Mouse (Mus musculus): ENCODE measurements at regions not wholly inside any gene's neighbourhood (a gene's known extent, or its start where the extent isn't known, plus 50 kb on each side); places are given as distances from the start of the nearest gene placed in this dataset.

GRCm38 (mm10) chr16:62449735-62450134 is 336.9 kb downstream of the Nsun3 start:
- intact Hi-C loops (cut with DNase I): no loop called here
- no peak for TF ChIP-seq CTCF (IDR thresholded peaks at IDR 0.05)
- Histone ChIP-seq H3K27ac (no peak overlapping the region), H3K4me3 (no peak overlapping the region)
- DNase-seq: no peak

- no peak overlapping the region for H3K27ac ChIP-seq
- DNase-seq: no peak
- intact Hi-C loops (cut with DNase I): no loop called here
- no peak for TF ChIP-seq CTCF (IDR thresholded peaks at IDR 0.05)
- no peak overlapping the region for H3K4me3 ChIP-seq
These were observed 339.2 kb downstream of the Nsun3 start for GRCm38 (mm10) chr16:62447380-62447779.

- intact Hi-C loops (cut with DNase I): no loop called here
- no peak for DNase-seq
These were observed 345.4 kb downstream of the Nsun3 start for GRCm38 (mm10) chr16:62441197-62441596.

GRCm38 (mm10) chr16:62433125-62433524 is 353.5 kb downstream of the Nsun3 start:
- no peak for DNase-seq
- Histone ChIP-seq H3K4me3 (no peak overlapping the region), H3K27ac (no peak overlapping the region)
- intact Hi-C loops (cut with DNase I): no loop called here
- no peak for TF ChIP-seq CTCF (IDR thresholded peaks at IDR 0.05)

More at GRCm38 (mm10) chr16:62441197-62441596, 345.4 kb downstream of the Nsun3 start:
- TF ChIP-seq CTCF (IDR thresholded peaks at IDR 0.05): no peak
- Histone ChIP-seq H3K4me3 (no peak overlapping the region), H3K27ac (no peak overlapping the region)

GRCm38 (mm10) chr16:62414485-62414884 is 372.1 kb downstream of the Nsun3 start:
- no peak for DNase-seq
- no peak overlapping the region for H3K27ac ChIP-seq
- H3K4me3 ChIP-seq: no peak overlapping the region
- intact Hi-C loops (cut with DNase I): no loop called here
- no peak; the same call in 1 of the 2 replicates for TF ChIP-seq CTCF (IDR thresholded peaks at IDR 0.05)

GRCm38 (mm10) chr16:62407526-62408165 is 379.0 kb downstream of the Nsun3 start:
- TF ChIP-seq CTCF (IDR thresholded peaks at IDR 0.05): no peak
- Histone ChIP-seq H3K27ac (no peak overlapping the region), H3K4me3 (no peak overlapping the region)
- DNase-seq: no peak
- intact Hi-C loops (cut with DNase I): no loop called here

GRCm38 (mm10) chr16:62406458-62406857 is 380.2 kb downstream of the Nsun3 start:
- no peak overlapping the region for H3K4me3 ChIP-seq
- TF ChIP-seq CTCF (IDR thresholded peaks at IDR 0.05): no peak
- intact Hi-C loops (cut with DNase I): no loop called here
- no peak for DNase-seq
- no peak overlapping the region for H3K27ac ChIP-seq

GRCm38 (mm10) chr16:62357279-62357678 is 429.3 kb downstream of the Nsun3 start:
- intact Hi-C loops (cut with DNase I): no loop called here
- H3K4me3 ChIP-seq: no peak overlapping the region
- no peak overlapping the region for H3K27ac ChIP-seq
- TF ChIP-seq CTCF (IDR thresholded peaks at IDR 0.05): no peak
- no peak for DNase-seq

GRCm38 (mm10) chr16:62356349-62356748 is 430.3 kb downstream of the Nsun3 start:
- intact Hi-C loops (cut with DNase I): no loop called here
- Histone ChIP-seq H3K4me3 (no peak overlapping the region), H3K27ac (no peak overlapping the region)
- TF ChIP-seq CTCF (IDR thresholded peaks at IDR 0.05): no peak
- no peak for DNase-seq

GRCm38 (mm10) chr16:62355830-62356270 is 430.8 kb downstream of the Nsun3 start:
- Histone ChIP-seq H3K4me3 (no peak overlapping the region), H3K27ac (no peak overlapping the region)
- DNase-seq: no peak
- no peak for TF ChIP-seq CTCF (IDR thresholded peaks at IDR 0.05)
- intact Hi-C loops (cut with DNase I): no loop called here

- DNase-seq: no peak
- H3K4me3 ChIP-seq: no peak overlapping the region
- H3K27ac ChIP-seq: no peak overlapping the region
- intact Hi-C loops (cut with DNase I): no loop called here
- no peak for TF ChIP-seq CTCF (IDR thresholded peaks at IDR 0.05)
These were observed 459.1 kb downstream of the Nsun3 start for GRCm38 (mm10) chr16:62327378-62328036.

GRCm38 (mm10) chr16:62325534-62326244 is 460.9 kb downstream of the Nsun3 start:
- DNase-seq: no peak
- intact Hi-C loops (cut with DNase I): no loop called here
- no peak overlapping the region for H3K27ac ChIP-seq

GRCm38 (mm10) chr16:62322809-62323208 is 463.8 kb downstream of the Nsun3 start:
- DNase-seq: no peak
- no peak for TF ChIP-seq CTCF (IDR thresholded peaks at IDR 0.05)
- Histone ChIP-seq H3K27ac (no peak overlapping the region), H3K4me3 (no peak overlapping the region)
- intact Hi-C loops (cut with DNase I): no loop called here

More at GRCm38 (mm10) chr16:62325534-62326244, 460.9 kb downstream of the Nsun3 start:
- no peak overlapping the region for H3K4me3 ChIP-seq
- no peak for TF ChIP-seq CTCF (IDR thresholded peaks at IDR 0.05)

Measured in gastrocnemius, adult 2 months (tissue).